Mouse (Mus musculus) skeletal muscle tissue, postnatal 0 days (tissue): ENCODE data around the gene Tmprss11b. TPM values are rescaled to one million over a fixed set of nuclear protein-coding genes. Genes with fewer than 3 reads are reported as not detected.

Experiments used
- polyA plus RNA-seq: library from polyadenylated mRNA; unstranded; fragments of >200 nt; fragmentation: Nextera tagmentation; extraction: Ambion mirVana; gene quantifications from 2 replicates; pipeline ENCODE4 v1.2.1, GENCODE M21; 2015

Gene Tmprss11b
- polyA plus RNA-seq: not detected in 2 replicates

GRCm38 (mm10) chr5:86676262-86676661, at the start of gene Tmprss11b:
Gene Tmprss11b, minus strand, starts transcription at chr5:86676362.

GRCm38 (mm10) chr5:86632324-86632723, 43.8 kb downstream of the Tmprss11b start, which contains the start of gene Tmprss11f:
Gene Tmprss11f, minus strand, starts transcription at chr5:86632424.

Other genes starting within 250 kb of the Tmprss11b start
- gene Tmprss11a, start 207.4 kb downstream of the Tmprss11b start, polyA plus RNA-seq: not detected in 2 replicates
- not detected in 2 replicates for gene Tmprss11g, start 157.8 kb downstream of the Tmprss11b start, polyA plus RNA-seq
- 0.34 TPM in 1 of 2 replicates, not detected in the other for gene Tmprss11f, start 43.9 kb downstream of the Tmprss11b start, polyA plus RNA-seq
- gene Tmprss11e, start 69.5 kb upstream of the Tmprss11b start, polyA plus RNA-seq: not detected in 2 replicates
- gene Ythdc1, start 127.9 kb upstream of the Tmprss11b start, polyA plus RNA-seq: 18.3 and 18.5 TPM in 2 replicates
- 0.08 TPM in 1 of 2 replicates, not detected in the other for gene Ugt2b34, start 230.6 kb upstream of the Tmprss11b start, polyA plus RNA-seq